Comparison of ENCODE assay signal across 15 mouse cellular contexts in the genomic region with DNA sequence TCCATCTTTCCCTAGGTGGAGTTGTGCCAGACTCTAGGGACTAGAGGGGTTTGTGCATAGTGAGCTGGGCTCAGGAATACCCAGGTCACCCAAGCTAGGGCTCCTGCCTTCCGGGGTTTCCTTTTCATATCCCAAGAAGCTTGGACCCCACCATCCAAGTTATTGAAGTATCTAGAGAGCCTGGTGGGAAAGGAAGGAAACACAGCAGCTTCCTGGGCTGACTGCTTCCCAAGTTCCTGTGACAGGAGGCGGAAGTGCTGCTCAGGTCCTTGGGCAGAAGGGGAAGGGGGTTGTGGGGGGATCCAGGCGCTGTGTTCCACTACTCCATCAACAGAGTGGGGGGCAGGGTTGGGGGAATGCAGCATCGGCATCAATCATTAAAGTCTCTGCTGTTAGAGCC. TPM values are rescaled to one million over a fixed set of nuclear protein-coding genes. Genes with fewer than 3 reads are reported as not detected.
DNase-seq lines count a peak whose midpoint lies in the region; ATAC-seq and TF ChIP-seq lines count a peak whose summit lies in the region.
"Had no signal": no experiment of that assay in that cellular context is flagged by ENCODE, and none has a peak within 500 bp of the region (broad histone marks: within the 10 kb centered on the region; RNA-seq: fewer than 3 reads in every experiment).

No protein-coding gene starts in this region.

- H3K27me3 ChIP-seq in kidney, embryonic 15.5 days: no peaks in the 10 kb centered on the region
- H3K27me3 ChIP-seq in embryonic facial prominence, embryonic 10.5 days (replicated peaks; ENCODE audit: low read depth, poor library complexity, severe bottlenecking): no peaks in the 10 kb centered on the region
- no peaks in the 10 kb centered on the region for H3K27me3 ChIP-seq in limb, embryonic 10.5 days (ENCODE audit: low read depth, poor library complexity, severe bottlenecking)
- H3K27me3 ChIP-seq in forebrain, embryonic 12.5 days: no peaks in the 10 kb centered on the region
- H3K27me3 ChIP-seq: limb, embryonic 15.5 days had no signal

- no peak for TF ChIP-seq CTCF in gastrocnemius, adult 2 months (IDR thresholded peaks at IDR 0.05)

- 62% methylated on average over 4 of the region's 4 CpGs for WGBS in kidney, embryonic 15.5 days
- 84% methylated on average over 4 of the region's 4 CpGs for WGBS in embryonic facial prominence, embryonic 10.5 days
- WGBS in limb, embryonic 10.5 days: 85% methylated on average over 4 of the region's 4 CpGs
- 91% methylated on average over 4 of the region's 4 CpGs for WGBS in forebrain, embryonic 12.5 days

- H3K9ac ChIP-seq in kidney, embryonic 15.5 days: no peak overlapping the region
- no peak overlapping the region for H3K9ac ChIP-seq in forebrain, embryonic 12.5 days
- H3K9ac ChIP-seq: limb, embryonic 15.5 days had no signal

- peak overlapping the region; percentile 43 for H3K4me2 ChIP-seq in kidney, embryonic 15.5 days
- no peak overlapping the region for H3K4me2 ChIP-seq in forebrain, embryonic 12.5 days
- H3K4me2 ChIP-seq: limb, embryonic 15.5 days had no signal

- H3K4me3 ChIP-seq in gastrocnemius, adult 2 months: peak overlapping the region; percentile 70
- peak overlapping the region; percentile 33 for H3K4me3 ChIP-seq in kidney, embryonic 15.5 days (replicated peaks)
- H3K4me3 ChIP-seq in embryonic facial prominence, embryonic 10.5 days: peak overlapping the region; percentile 14
- H3K4me3 ChIP-seq in limb, embryonic 10.5 days: 0 out of 2 replicates have a peak overlapping the region, but pooled peaks have one; percentile 21
- H3K4me3 ChIP-seq in forebrain, embryonic 12.5 days (replicated peaks): no peak overlapping the region
- H3K4me3 ChIP-seq: limb, embryonic 15.5 days had no signal

- no peaks in the 10 kb centered on the region for H3K9me3 ChIP-seq in kidney, embryonic 15.5 days (replicated peaks)
- no peaks in the 10 kb centered on the region for H3K9me3 ChIP-seq in embryonic facial prominence, embryonic 10.5 days
- no peaks in the 10 kb centered on the region for H3K9me3 ChIP-seq in limb, embryonic 10.5 days (replicated peaks)
- H3K9me3 ChIP-seq in forebrain, embryonic 12.5 days: no peaks in the 10 kb centered on the region
- H3K9me3 ChIP-seq: limb, embryonic 15.5 days had no signal

- peak overlapping the region; percentile 84 for H3K27ac ChIP-seq in gastrocnemius, adult 2 months
- peak overlapping the region; percentile 91 for H3K27ac ChIP-seq in kidney, embryonic 15.5 days
- H3K27ac ChIP-seq in embryonic facial prominence, embryonic 10.5 days (replicated peaks): peak overlapping the region; percentile 72
- peak overlapping the region; percentile 85 for H3K27ac ChIP-seq in limb, embryonic 10.5 days
- no peak overlapping the region for H3K27ac ChIP-seq in forebrain, embryonic 12.5 days
- H3K27ac ChIP-seq: limb, embryonic 15.5 days had no signal

- H3K36me3 ChIP-seq in kidney, embryonic 15.5 days: no peaks in the 10 kb centered on the region
- H3K36me3 ChIP-seq in embryonic facial prominence, embryonic 10.5 days (replicated peaks): no peaks in the 10 kb centered on the region
- H3K36me3 ChIP-seq in limb, embryonic 10.5 days: no peaks in the 10 kb centered on the region
- no peaks in the 10 kb centered on the region for H3K36me3 ChIP-seq in forebrain, embryonic 12.5 days (replicated peaks)
- H3K36me3 ChIP-seq: limb, embryonic 15.5 days had no signal

- ATAC-seq in kidney, embryonic 15.5 days (replicated peaks; ENCODE audit: low FRiP score): no peak
- no peak for ATAC-seq in forebrain, embryonic 12.5 days (ENCODE audit: low FRiP score)

- peaks cover 39% of the 10 kb centered on the region for H3K4me1 ChIP-seq in kidney, embryonic 15.5 days
- H3K4me1 ChIP-seq in embryonic facial prominence, embryonic 10.5 days: peaks cover 56% of the 10 kb centered on the region
- H3K4me1 ChIP-seq in limb, embryonic 10.5 days: peaks cover 54% of the 10 kb centered on the region
- peaks cover 12% of the 10 kb centered on the region for H3K4me1 ChIP-seq in forebrain, embryonic 12.5 days

- intact Hi-C loops in gastrocnemius, adult 2 months (cut with DNase I): no loop called here

- DNase-seq in gastrocnemius, adult 2 months: no peak
- no peak for DNase-seq in gastrocnemius, adult 18-20 months (ENCODE audit: low spot score)
- DNase-seq in kidney, adult 8-10 months: no peak
- no peak for DNase-seq in embryonic facial prominence, embryonic 10.5 days (ENCODE audit: low spot score)
- DNase-seq in limb, embryonic 10.5 days (ENCODE audit: low spot score): no peak
- DNase-seq in thymus, postnatal 4 days: no peak
- DNase-seq: cerebellum, adult 18-20 months; gastrocnemius, postnatal 10 days; layer of hippocampus, postnatal 36 days had no signal

RNA-seq across cellular contexts. Expression of a gene that starts 1.9 kb away (rescaled TPM):
- 10 to 100 TPM; 10.3 to 12.4 TPM for total RNA-seq in gastrocnemius, adult 2 months (2021)
- total RNA-seq in gastrocnemius, adult 18-20 months (2021): 10 to 100 TPM in 1 of 2 experiments, 1 to 10 TPM in 1; 8.9 to 12.6 TPM
- polyA plus RNA-seq in kidney, embryonic 15.5 days (2015; fragmentation: Nextera tagmentation; extraction: Ambion mirVana): 16.0 and 17.8 TPM in 2 replicates
- polyA plus RNA-seq in embryonic facial prominence, embryonic 10.5 days (2016; fragmentation: Nextera tagmentation; extraction: Ambion mirVana): 6.4 and 7.8 TPM in 2 replicates
- polyA plus RNA-seq in limb, embryonic 10.5 days (2016; fragmentation: Nextera tagmentation; extraction: Ambion mirVana): 6.9 and 7.8 TPM in 2 replicates
- 5.5 and 6.1 TPM in 2 replicates for polyA plus RNA-seq in forebrain, embryonic 12.5 days (2016; fragmentation: Nextera tagmentation; extraction: Ambion mirVana)
- total RNA-seq: megakaryocyte-erythroid progenitor cell, adult 5-6 weeks had no signal

RNA-seq across cellular contexts. Expression of a gene that starts 2.5 kb away (rescaled TPM):
- total RNA-seq in gastrocnemius, adult 2 months (2021): 1 to 10 TPM; 4.0 to 4.8 TPM
- total RNA-seq in gastrocnemius, adult 18-20 months (2021): 10 to 100 TPM in 1 of 2 experiments, 1 to 10 TPM in 1; 7.7 to 19.1 TPM
- 8.6 and 11.2 TPM in 2 replicates for polyA plus RNA-seq in kidney, embryonic 15.5 days (2015; fragmentation: Nextera tagmentation; extraction: Ambion mirVana)
- polyA plus RNA-seq in embryonic facial prominence, embryonic 10.5 days (2016; fragmentation: Nextera tagmentation; extraction: Ambion mirVana): 21.9 and 44.5 TPM in 2 replicates
- polyA plus RNA-seq in limb, embryonic 10.5 days (2016; fragmentation: Nextera tagmentation; extraction: Ambion mirVana): 2.0 and 3.8 TPM in 2 replicates
- 4.3 and 7.5 TPM in 2 replicates for polyA plus RNA-seq in forebrain, embryonic 12.5 days (2016; fragmentation: Nextera tagmentation; extraction: Ambion mirVana)
- total RNA-seq: megakaryocyte-erythroid progenitor cell, adult 5-6 weeks had no signal

RNA-seq across cellular contexts. Expression of a gene that starts 21.9 kb away (rescaled TPM):
- not detected for total RNA-seq in gastrocnemius, adult 2 months (2021)
- not detected for total RNA-seq in gastrocnemius, adult 18-20 months (2021)
- polyA plus RNA-seq in kidney, embryonic 15.5 days (2015; fragmentation: Nextera tagmentation; extraction: Ambion mirVana): 1.1 TPM in 1 of 2 replicates, not detected in the other
- polyA plus RNA-seq in embryonic facial prominence, embryonic 10.5 days (2016; fragmentation: Nextera tagmentation; extraction: Ambion mirVana): not detected in 2 replicates
- not detected in 2 replicates for polyA plus RNA-seq in limb, embryonic 10.5 days (2016; fragmentation: Nextera tagmentation; extraction: Ambion mirVana)
- not detected in 2 replicates for polyA plus RNA-seq in forebrain, embryonic 12.5 days (2016; fragmentation: Nextera tagmentation; extraction: Ambion mirVana)
- total RNA-seq: adrenal gland, postnatal 4 days; gastrocnemius, postnatal 10 days; layer of hippocampus, postnatal 36 days; megakaryocyte-erythroid progenitor cell, adult 5-6 weeks had no signal
- polyA plus RNA-seq: forebrain, embryonic 11.5 days had no signal
